Mouse (Mus musculus) embryonic fibroblast, embryonic 13.5 days (primary cell): ENCODE data around the gene Ctrc. TPM values are rescaled to one million over a fixed set of nuclear protein-coding genes. Genes with fewer than 3 reads are reported as not detected.

Experiments used
- H3K27ac ChIP-seq: 2 replicates; pipeline ENCODE4 v1.5.1; 2012; ENCODE audit warnings: low read length, control low read depth, inconsistent platforms; ENCODE audit not compliant: insufficient read depth
- H3K4me1 ChIP-seq: 2 replicates; pipeline ENCODE4 v1.6.1; 2011; ENCODE audit warnings: low read length; ENCODE audit not compliant: control insufficient read depth, insufficient read depth
- H3K4me3 ChIP-seq: 2 replicates; pipeline ENCODE4 v1.5.1; 2011; ENCODE audit warnings: mild to moderate bottlenecking, control low read depth, low read length; ENCODE audit not compliant: insufficient read depth
- CTCF ChIP-seq: IDR thresholded peaks from 2 replicates; pipeline ENCODE4 v1.5.1; 2011; ENCODE audit warnings: mild to moderate bottlenecking, control low read depth, low read length, moderate library complexity, borderline replicate concordance; ENCODE audit not compliant: insufficient read depth
- POLR2A ChIP-seq: IDR thresholded peaks from 2 replicates; pipeline ENCODE4 v1.6.1; 2011; ENCODE audit warnings: low read depth, mild to moderate bottlenecking, control low read depth, low read length, moderate library complexity
- polyA plus RNA-seq: library from polyadenylated mRNA; stranded (reverse); fragments of >200 nt; gene quantifications from 2 replicates; pipeline ENCODE4 v1.2.4, GENCODE M21; 2011; ENCODE audit warnings: low read depth; ENCODE audit not compliant: missing spikeins, insufficient read length

Gene Ctrc
- polyA plus RNA-seq, 1 experiment, result not detected

DNA sequence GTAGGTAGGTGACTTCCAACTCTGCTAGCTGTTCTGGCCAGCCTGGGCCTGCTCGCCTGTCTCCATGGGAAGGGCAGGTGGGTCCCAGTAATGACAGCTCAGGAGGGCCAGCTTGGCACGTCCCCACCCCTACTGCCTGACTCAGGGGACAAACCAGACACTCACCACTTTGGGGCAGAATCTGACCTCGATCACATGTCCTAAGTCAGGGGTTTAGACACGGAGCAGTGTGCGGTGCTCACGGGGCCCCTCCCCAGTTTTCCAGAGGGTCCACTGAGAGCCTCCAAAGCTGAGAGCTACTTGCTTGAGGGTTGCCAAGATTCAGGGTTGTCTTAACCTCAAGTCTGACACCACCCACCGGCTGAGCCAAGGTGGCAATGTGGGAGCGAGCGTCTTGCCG, 21.9 kb upstream of the Ctrc start:
- Histone ChIP-seq H3K4me1 (peaks cover 7% of the 10 kb centered on the region; the same call in 1 of the 2 replicates), H3K27ac (no peak overlapping the region), H3K4me3 (no peak overlapping the region)
- TF ChIP-seq POLR2A, result no peak
- no peak for TF ChIP-seq CTCF

DNA sequence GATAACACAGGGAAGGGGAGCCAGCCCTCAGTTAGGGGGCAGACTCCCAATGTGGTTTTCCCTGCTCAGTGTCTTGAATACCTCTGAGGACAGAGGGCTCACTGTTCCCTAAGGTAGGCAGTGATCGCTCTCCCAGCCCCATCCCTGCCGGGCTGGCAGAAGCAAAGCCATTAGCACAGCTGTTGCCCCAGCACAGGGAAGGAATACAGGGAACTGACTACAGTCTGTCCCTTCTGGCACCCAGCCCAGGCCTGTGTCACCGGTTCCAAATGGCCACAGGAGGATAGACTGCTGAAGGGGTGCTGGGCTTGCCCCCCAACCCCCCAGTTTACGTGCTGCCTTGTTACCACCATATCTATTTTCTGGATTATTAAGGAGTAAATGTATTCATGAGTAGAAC, 21.3 kb upstream of the Ctrc start:
- no peak overlapping the region for H3K4me3 ChIP-seq
- H3K4me1 ChIP-seq, result peaks cover 7% of the 10 kb centered on the region; the same call in 1 of the 2 replicates
- H3K27ac ChIP-seq, result no peak overlapping the region
- TF ChIP-seq CTCF, result no peak
- no peak for TF ChIP-seq POLR2A

DNA sequence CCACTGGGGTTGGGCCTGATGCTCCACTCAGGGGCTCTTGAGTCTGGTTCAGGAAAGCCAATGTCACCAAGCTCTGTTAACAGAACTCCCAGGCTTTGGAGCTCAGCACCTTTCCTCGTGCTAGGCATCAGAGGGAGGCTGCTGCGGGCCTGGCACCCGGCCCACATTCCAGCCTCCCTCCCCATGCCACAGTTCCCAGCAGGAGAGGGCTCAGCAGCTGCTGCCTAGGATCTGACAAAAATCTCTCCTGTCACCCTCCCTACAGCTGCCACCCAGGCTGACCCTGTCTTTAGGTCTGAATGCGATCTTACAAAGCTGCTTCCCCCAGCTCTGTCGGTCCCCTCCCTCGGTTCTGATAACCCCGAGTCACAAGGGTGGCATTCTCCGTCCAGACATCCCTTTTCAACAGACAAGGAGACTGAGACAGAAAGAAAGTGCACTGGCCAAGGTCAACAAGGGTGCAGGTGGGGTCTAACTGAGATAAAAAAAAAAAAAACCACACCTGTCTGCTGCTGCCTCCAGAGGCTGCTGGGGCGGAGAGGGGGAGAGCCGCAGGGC, 20.9 kb upstream of the Ctrc start:
- Histone ChIP-seq H3K4me3 (no peak overlapping the region), H3K4me1 (peaks cover 7% of the 10 kb centered on the region; the same call in 1 of the 2 replicates), H3K27ac (no peak overlapping the region)
- TF ChIP-seq POLR2A (no peak), CTCF (no peak)

DNA sequence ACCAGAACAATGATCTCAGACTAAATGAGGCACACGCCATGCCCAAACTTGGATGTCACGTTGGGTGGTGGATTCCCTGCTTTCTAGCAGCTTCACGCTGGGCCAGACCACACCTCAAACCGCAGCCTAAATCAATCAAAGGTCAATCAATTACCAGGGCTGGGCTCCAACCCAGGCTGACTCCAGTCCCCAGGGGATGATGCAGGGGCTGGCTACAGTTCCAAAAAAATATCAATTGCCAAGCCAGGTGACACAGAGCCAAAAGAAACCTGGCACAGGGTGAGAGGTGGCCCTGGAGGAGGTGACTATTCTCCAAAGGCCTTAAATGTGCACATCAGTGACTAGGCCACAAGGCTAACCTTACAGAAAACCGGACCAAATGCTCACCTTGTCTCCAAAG, 19.4 kb upstream of the Ctrc start:
- no peak for TF ChIP-seq POLR2A
- no peak for TF ChIP-seq CTCF
- H3K4me1 ChIP-seq, result peaks cover 7% of the 10 kb centered on the region; the same call in 1 of the 2 replicates
- H3K4me3 ChIP-seq, result no peak overlapping the region
- H3K27ac ChIP-seq, result no peak overlapping the region

DNA sequence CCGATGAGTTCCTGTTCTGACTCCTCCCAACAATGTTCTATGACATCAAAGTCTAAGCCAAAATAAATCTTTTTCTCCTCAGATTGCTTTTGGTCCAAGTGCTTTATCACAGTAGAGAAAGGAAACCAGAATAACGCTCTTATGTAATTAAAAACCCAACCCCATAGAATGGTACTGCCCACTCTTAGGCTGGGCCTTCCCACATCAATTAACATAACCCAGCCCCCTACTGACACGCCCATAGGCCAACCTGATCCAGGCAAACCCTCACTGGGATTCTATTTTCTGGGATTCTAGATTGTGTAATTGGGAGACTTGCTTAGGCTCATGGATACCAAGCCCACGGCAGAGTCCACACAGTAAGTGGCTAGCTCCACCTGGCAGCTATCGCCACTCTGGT, 18.8 kb upstream of the Ctrc start:
- H3K4me3 ChIP-seq, result no peak overlapping the region
- TF ChIP-seq CTCF (no peak), POLR2A (no peak)
- H3K27ac ChIP-seq, result no peak overlapping the region
- peaks cover 7% of the 10 kb centered on the region; the same call in 1 of the 2 replicates for H3K4me1 ChIP-seq

DNA sequence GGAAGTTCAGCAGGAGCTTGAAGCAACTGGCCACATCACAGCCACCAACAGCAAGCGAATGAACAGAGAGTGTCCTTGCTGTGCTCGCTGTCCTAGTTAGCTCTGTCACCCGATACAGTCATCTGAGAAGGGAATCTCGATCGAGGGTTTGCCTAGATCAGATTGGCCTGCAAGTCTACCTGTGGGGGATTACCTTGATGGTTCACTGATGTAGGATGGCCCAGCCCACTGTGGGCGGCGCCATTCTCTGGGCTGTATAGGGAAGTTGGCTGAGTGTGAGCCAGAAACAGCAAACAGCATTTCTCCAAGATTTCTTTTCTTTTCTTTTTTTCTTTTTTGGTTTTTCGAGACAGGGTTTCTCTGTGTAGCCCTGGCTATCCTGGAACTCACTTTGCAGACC, 18.3 kb upstream of the Ctrc start:
- peaks cover 7% of the 10 kb centered on the region; the same call in 1 of the 2 replicates for H3K4me1 ChIP-seq
- H3K27ac ChIP-seq, result no peak overlapping the region
- no peak for TF ChIP-seq POLR2A
- no peak for TF ChIP-seq CTCF
- H3K4me3 ChIP-seq, result no peak overlapping the region

DNA sequence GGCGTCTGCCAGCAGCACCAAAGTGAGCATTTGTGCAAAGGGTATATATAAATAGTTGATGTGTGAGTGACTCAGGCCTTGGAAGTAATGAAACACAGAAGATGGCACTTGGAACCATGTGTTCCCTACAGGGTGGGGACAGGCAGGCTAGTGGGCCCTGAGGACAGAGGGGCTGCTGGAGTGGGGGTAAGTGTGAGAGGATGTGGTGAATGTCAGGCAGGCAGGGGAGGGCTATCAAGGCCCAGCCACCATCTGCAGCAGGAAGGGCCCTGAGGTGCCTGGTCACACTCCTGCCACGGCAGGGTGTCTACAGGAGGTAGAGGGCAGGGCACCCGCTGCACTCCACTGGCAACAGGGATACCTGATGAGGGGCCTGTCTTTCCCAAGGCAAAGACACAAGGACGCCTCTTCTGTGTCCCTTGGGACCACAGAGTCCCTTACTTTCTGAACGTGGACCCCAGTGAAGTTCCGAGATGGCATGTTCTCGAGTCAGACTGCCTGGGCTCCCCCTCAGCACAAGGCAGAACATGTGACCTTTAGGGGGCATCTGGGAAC, 17.6 kb upstream of the Ctrc start:
- peaks cover 7% of the 10 kb centered on the region; the same call in 1 of the 2 replicates for H3K4me1 ChIP-seq
- no peak overlapping the region for H3K27ac ChIP-seq
- no peak overlapping the region for H3K4me3 ChIP-seq
- no peak for TF ChIP-seq CTCF
- no peak for TF ChIP-seq POLR2A

DNA sequence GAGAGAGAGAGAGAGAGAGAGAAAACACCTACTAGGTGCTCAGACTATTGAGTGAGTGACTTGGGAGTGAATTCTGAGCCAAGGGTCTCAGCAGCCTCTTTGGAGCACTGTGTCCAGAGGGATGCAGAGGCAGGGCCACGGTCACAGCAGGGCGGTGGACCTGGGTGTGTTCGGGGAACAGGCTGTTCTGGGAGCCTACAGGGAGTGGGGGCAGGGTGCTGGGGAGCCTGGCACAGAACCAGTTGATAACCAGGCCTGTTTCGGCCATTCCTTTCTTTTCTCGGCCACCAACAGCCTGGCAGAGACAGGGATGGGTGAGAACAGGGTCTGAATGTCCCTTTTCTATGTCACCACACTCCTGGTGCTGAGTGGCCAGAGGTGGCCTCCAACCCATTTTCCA, 16.7 kb upstream of the Ctrc start:
- Histone ChIP-seq H3K27ac (no peak overlapping the region), H3K4me3 (no peak overlapping the region), H3K4me1 (peaks cover 7% of the 10 kb centered on the region; the same call in 1 of the 2 replicates)
- TF ChIP-seq CTCF, result no peak
- no peak for TF ChIP-seq POLR2A

DNA sequence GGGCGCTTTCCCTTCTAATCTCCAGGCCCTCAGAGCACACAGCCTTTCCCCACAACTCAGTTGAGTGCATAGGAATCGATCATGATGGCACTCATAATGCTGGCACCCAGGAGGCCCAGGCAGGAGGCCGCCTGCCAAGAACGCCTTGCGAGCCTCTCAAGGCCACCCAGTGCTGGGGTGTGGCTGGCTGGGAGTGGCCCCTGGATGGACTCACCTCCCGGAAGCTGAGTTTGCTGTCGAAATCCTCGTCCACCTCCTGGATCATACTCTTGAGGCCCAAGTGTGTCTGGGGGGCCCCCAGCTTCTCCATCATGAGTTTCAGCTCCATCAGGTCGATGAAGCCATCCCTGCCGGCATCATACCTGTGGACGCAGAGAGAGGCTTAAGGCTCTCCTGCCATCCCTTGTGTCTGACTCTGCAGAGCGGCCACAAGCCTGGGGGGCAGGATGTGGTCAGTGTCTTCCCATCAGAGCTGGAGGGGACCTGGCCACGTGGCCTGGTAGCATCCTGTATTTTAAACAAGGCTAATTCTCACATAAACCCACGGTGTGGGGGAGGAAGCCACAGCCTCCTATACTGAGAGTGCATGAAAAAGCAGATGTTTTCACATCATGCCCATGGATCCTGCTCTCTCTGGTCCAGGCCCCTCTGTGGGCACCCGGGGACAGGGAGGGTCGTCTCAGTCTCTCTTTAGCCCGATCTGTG, 15.6 kb upstream of the Ctrc start:
- Histone ChIP-seq H3K4me1 (no peaks in the 10 kb centered on the region), H3K4me3 (no peak overlapping the region), H3K27ac (no peak overlapping the region)
- TF ChIP-seq POLR2A (no peak), CTCF (no peak)

DNA sequence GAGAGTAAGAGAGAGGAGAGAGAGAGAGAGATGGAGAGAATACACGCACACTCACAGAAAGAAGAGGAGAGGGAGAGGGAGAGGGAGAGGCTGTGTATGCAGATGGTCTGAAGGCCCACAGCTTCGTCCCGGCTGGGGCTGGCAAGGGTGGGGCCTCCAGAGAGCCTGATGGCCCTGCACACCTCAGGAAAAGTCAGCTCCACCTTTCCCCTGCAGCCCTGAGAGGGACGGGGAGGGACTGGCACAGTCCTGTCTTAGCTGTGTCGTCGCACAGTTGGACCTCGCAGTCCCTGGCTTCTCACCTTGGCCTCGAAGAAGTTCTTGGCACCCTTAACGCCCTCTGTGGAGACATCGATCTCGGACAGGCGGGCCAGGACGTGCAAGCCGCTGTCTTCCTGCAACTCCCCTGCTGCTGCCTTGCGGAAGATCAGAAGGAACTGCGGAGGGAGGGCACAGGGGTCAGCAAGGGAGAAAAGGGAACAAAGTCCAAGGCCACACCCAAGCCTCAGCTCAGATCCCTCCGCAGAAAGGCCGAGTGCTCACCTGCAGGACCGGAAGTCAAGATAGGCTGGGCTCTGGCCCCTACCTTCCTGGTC, 14.2 kb upstream of the Ctrc start:
- no peak for TF ChIP-seq CTCF
- no peak for TF ChIP-seq POLR2A
- H3K4me3 ChIP-seq, result no peak overlapping the region

More for the DNA sequence above, 14.2 kb upstream of the Ctrc start:
- no peaks in the 10 kb centered on the region for H3K4me1 ChIP-seq
- no peak overlapping the region for H3K27ac ChIP-seq
